Mouse (Mus musculus): ENCODE data around the gene Dpy30. TPM values are rescaled to one million over a fixed set of nuclear protein-coding genes. Genes with fewer than 3 reads are reported as not detected.
"Not testable (repeated sequence)": the region's sequence is repeated elsewhere in the genome, so short reads cannot be mapped to it uniquely, and the experiment has no call there.

The Dpy30 gene
- polyA plus RNA-seq, 1 experiment from 2014 or later: 195 TPM

- peaks cover 14% of the 10 kb centered on the region for H3K4me1 ChIP-seq (replicated peaks)
- under 1% methylated on average over 48 of the region's 48 CpGs for WGBS
- peak overlapping the region; percentile 84 for H3K4me3 ChIP-seq
- peaks cover 5% of the 10 kb centered on the region; the same call in 1 of the 2 replicates for H3K36me3 ChIP-seq
- H3K9ac ChIP-seq: peak overlapping the region; percentile 84
- H3K27me3 ChIP-seq: no peaks in the 10 kb centered on the region
- peak overlapping the region; percentile 91 for H3K4me2 ChIP-seq
- peak; percentile 93 for ATAC-seq (replicated peaks; ENCODE audit: insufficient number of reproducible peaks, insufficient read depth, low FRiP score, low read depth)
- H3K9me3 ChIP-seq (replicated peaks): no peaks in the 10 kb centered on the region
- peak overlapping the region; percentile 96 for H3K27ac ChIP-seq
Measured at GRCm38 (mm10) chr17:74316309-74316863, 7.4 kb downstream of the Dpy30 start.

GRCm38 (mm10) chr17:74315445-74316308 lies 8.1 kb downstream of the Dpy30 start:
- H3K27me3 ChIP-seq: no peaks in the 10 kb centered on the region
- peaks cover 14% of the 10 kb centered on the region for H3K4me1 ChIP-seq (replicated peaks)
- H3K4me2 ChIP-seq: peak overlapping the region; percentile 91
- H3K27ac ChIP-seq: peak overlapping the region; percentile 96
- H3K4me3 ChIP-seq: peak overlapping the region; percentile 84
- under 1% methylated on average over 45 of the region's 45 CpGs for WGBS
- peak overlapping the region; percentile 84 for H3K9ac ChIP-seq
- peak; percentile 82 for ATAC-seq (replicated peaks; ENCODE audit: insufficient number of reproducible peaks, insufficient read depth, low FRiP score, low read depth)
- H3K36me3 ChIP-seq: peaks cover 5% of the 10 kb centered on the region; the same call in 1 of the 2 replicates
- H3K9me3 ChIP-seq (replicated peaks): no peaks in the 10 kb centered on the region

- Histone ChIP-seq H3K9me3 (replicated peaks) (no peaks in the 10 kb centered on the region), H3K27me3 (no peaks in the 10 kb centered on the region), H3K4me1 (replicated peaks) (no peaks in the 10 kb centered on the region), H3K27ac (no peak overlapping the region), H3K9ac (no peak overlapping the region), H3K4me2 (no peak overlapping the region), H3K36me3 (peaks cover 41% of the 10 kb centered on the region), H3K4me3 (no peak overlapping the region)
- WGBS: 90% methylated on average over 1 of the region's 1 CpGs
- ATAC-seq (replicated peaks; ENCODE audit: insufficient number of reproducible peaks, insufficient read depth, low FRiP score, low read depth): no peak
Measured at GRCm38 (mm10) chr17:74306021-74306420, 17.7 kb downstream of the Dpy30 start.

GRCm38 (mm10) chr17:74305616-74306015 lies 18.1 kb downstream of the Dpy30 start:
- Histone ChIP-seq H3K4me3 (no peak overlapping the region), H3K27ac (no peak overlapping the region), H3K36me3 (peaks cover 41% of the 10 kb centered on the region), H3K9me3 (replicated peaks) (no peaks in the 10 kb centered on the region), H3K9ac (no peak overlapping the region), H3K4me2 (no peak overlapping the region), H3K27me3 (no peaks in the 10 kb centered on the region), H3K4me1 (replicated peaks) (no peaks in the 10 kb centered on the region)
- ATAC-seq (replicated peaks; ENCODE audit: insufficient number of reproducible peaks, insufficient read depth, low FRiP score, low read depth): no peak
- WGBS: 92% methylated on average over 4 of the region's 4 CpGs

GRCm38 (mm10) chr17:74304060-74304459 lies 19.7 kb downstream of the Dpy30 start:
- WGBS: 86% methylated on average over 4 of the region's 4 CpGs
- H3K4me3 ChIP-seq: no peak overlapping the region
- H3K4me1 ChIP-seq (replicated peaks): no peaks in the 10 kb centered on the region
- peaks cover 45% of the 10 kb centered on the region for H3K36me3 ChIP-seq
- no peaks in the 10 kb centered on the region for H3K9me3 ChIP-seq (replicated peaks)
- no peak overlapping the region for H3K27ac ChIP-seq
- H3K27me3 ChIP-seq: no peaks in the 10 kb centered on the region
- ATAC-seq (replicated peaks; ENCODE audit: insufficient number of reproducible peaks, insufficient read depth, low FRiP score, low read depth): no peak
- H3K9ac ChIP-seq: no peak overlapping the region
- H3K4me2 ChIP-seq: no peak overlapping the region

- Histone ChIP-seq H3K4me2 (no peak overlapping the region), H3K4me3 (no peak overlapping the region), H3K27ac (no peak overlapping the region), H3K4me1 (replicated peaks) (no peaks in the 10 kb centered on the region), H3K9me3 (replicated peaks) (no peaks in the 10 kb centered on the region), H3K27me3 (no peaks in the 10 kb centered on the region), H3K9ac (no peak overlapping the region), H3K36me3 (peaks cover 15% of the 10 kb centered on the region)
- 92% methylated on average over 5 of the region's 5 CpGs for WGBS
- ATAC-seq (replicated peaks; ENCODE audit: insufficient number of reproducible peaks, insufficient read depth, low FRiP score, low read depth): no peak
Measured at GRCm38 (mm10) chr17:74300089-74300488, 23.7 kb downstream of the Dpy30 start.

- not testable (repeated sequence) for H3K9me3 ChIP-seq (replicated peaks); H3K27me3 ChIP-seq; H3K27ac ChIP-seq; H3K4me2 ChIP-seq; ATAC-seq (replicated peaks; ENCODE audit: insufficient number of reproducible peaks, insufficient read depth, low FRiP score, low read depth); H3K9ac ChIP-seq; H3K4me3 ChIP-seq
- 93% methylated on average over 5 of the region's 5 CpGs for WGBS
- peaks cover 12% of the 10 kb centered on the region for H3K4me1 ChIP-seq (replicated peaks)
- H3K36me3 ChIP-seq: peaks cover 13% of the 10 kb centered on the region
Measured at GRCm38 (mm10) chr17:74296991-74297390, 26.8 kb downstream of the Dpy30 start.

- Histone ChIP-seq H3K27me3 (no peaks in the 10 kb centered on the region), H3K4me1 (replicated peaks) (peaks cover 14% of the 10 kb centered on the region), H3K4me3 (peak overlapping the region; percentile 92), H3K9me3 (replicated peaks) (no peaks in the 10 kb centered on the region), H3K4me2 (peak overlapping the region; percentile 83), H3K27ac (peak overlapping the region; percentile 99), H3K9ac (peak overlapping the region; percentile 95), H3K36me3 (peaks cover 6% of the 10 kb centered on the region)
- 40% methylated on average over 11 of the region's 11 CpGs for WGBS
- no peak for ATAC-seq (replicated peaks; ENCODE audit: insufficient number of reproducible peaks, insufficient read depth, low FRiP score, low read depth)
Measured at GRCm38 (mm10) chr17:74296076-74296823, 27.5 kb downstream of the Dpy30 start.

- H3K27ac ChIP-seq: peak within 1 kb of the TSS; percentile 99
- peak within 1 kb of the TSS; percentile 83 for H3K4me2 ChIP-seq
- peak; percentile 89 for ATAC-seq (replicated peaks; ENCODE audit: insufficient number of reproducible peaks, insufficient read depth, low FRiP score, low read depth)
- 1% methylated on average over 63 of the region's 110 CpGs for WGBS
- peak within 1 kb of the TSS; percentile 95 for H3K9ac ChIP-seq
- peaks cover 20% of the 10 kb centered on the region for H3K4me1 ChIP-seq (replicated peaks)
- H3K36me3 ChIP-seq: peaks cover 4% of the 10 kb centered on the region; the same call in 1 of the 2 replicates
- H3K4me3 ChIP-seq: peak within 1 kb of the TSS; percentile 92
- H3K27me3 ChIP-seq: no peaks in the 10 kb centered on the region
- no peaks in the 10 kb centered on the region for H3K9me3 ChIP-seq (replicated peaks)
Measured at GRCm38 (mm10) chr17:74295026-74295970, 28.4 kb downstream of the Dpy30 start, which contains the start of gene Memo1. Gene Memo1, minus strand, starts transcription at chr17:74295521.

- WGBS: 0% methylated on average over 58 of the region's 80 CpGs
Measured at GRCm38 (mm10) chr17:74294426-74295025, 29.2 kb downstream of the Dpy30 start.

More at GRCm38 (mm10) chr17:74294426-74295025, 29.2 kb downstream of the Dpy30 start:
- peaks cover 24% of the 10 kb centered on the region for H3K4me1 ChIP-seq (replicated peaks)
- H3K9ac ChIP-seq: peak overlapping the region; percentile 95
- no peaks in the 10 kb centered on the region for H3K27me3 ChIP-seq
- no peaks in the 10 kb centered on the region for H3K9me3 ChIP-seq (replicated peaks)
- ATAC-seq (replicated peaks; ENCODE audit: insufficient number of reproducible peaks, insufficient read depth, low FRiP score, low read depth): peak; percentile 88
- H3K4me3 ChIP-seq: peak overlapping the region; percentile 92
- no peaks in the 10 kb centered on the region; the same call in 1 of the 2 replicates for H3K36me3 ChIP-seq
- peak overlapping the region; percentile 83 for H3K4me2 ChIP-seq
- peak overlapping the region; percentile 99 for H3K27ac ChIP-seq
